Mouse (Mus musculus): ENCODE results near the gene 2610301B20Rik. TPM values are rescaled to one million over a fixed set of nuclear protein-coding genes. Genes with fewer than 3 reads are reported as not detected.

2610301B20Rik gene
- polyA plus RNA-seq, 1 experiment from 2014 or later = 29.7 TPM

- H3K27ac ChIP-seq (ENCODE audit: low read length) = no peak overlapping the region
- no peaks in the 10 kb centered on the region for H3K36me3 ChIP-seq (ENCODE audit: insufficient read depth, low read length)
- WGBS = 36% methylated on average over 4 of the region's 4 CpGs
- H3K4me3 ChIP-seq (ENCODE audit: low read length) = no peak overlapping the region
- no peaks in the 10 kb centered on the region for H3K4me1 ChIP-seq (ENCODE audit: insufficient read depth, low read length)
- ATAC-seq (ENCODE audit: low FRiP score, low TSS enrichment) = no peak
- H3K9ac ChIP-seq (replicated peaks; ENCODE audit: low read length) = no peak overlapping the region
- H3K4me2 ChIP-seq (replicated peaks; ENCODE audit: low read depth, low read length) = no peak overlapping the region
- H3K9me3 ChIP-seq (ENCODE audit: low read length) = no peaks in the 10 kb centered on the region
- H3K27me3 ChIP-seq (ENCODE audit: insufficient read depth, low read length) = no peaks in the 10 kb centered on the region
Observed at GRCm38 (mm10) chr4:10932091-10932745, 57.9 kb downstream of the 2610301B20Rik start.

- Histone ChIP-seq H3K27ac (ENCODE audit: low read length) (no peak overlapping the region), H3K4me3 (ENCODE audit: low read length) (no peak overlapping the region), H3K9me3 (ENCODE audit: low read length) (no peaks in the 10 kb centered on the region), H3K4me2 (replicated peaks; ENCODE audit: low read depth, low read length) (no peak overlapping the region), H3K36me3 (ENCODE audit: insufficient read depth, low read length) (no peaks in the 10 kb centered on the region), H3K9ac (replicated peaks; ENCODE audit: low read length) (no peak overlapping the region), H3K27me3 (ENCODE audit: insufficient read depth, low read length) (no peaks in the 10 kb centered on the region), H3K4me1 (ENCODE audit: insufficient read depth, low read length) (no peaks in the 10 kb centered on the region)
- no peak for ATAC-seq (ENCODE audit: low FRiP score, low TSS enrichment)
- 80% methylated on average over 5 of the region's 5 CpGs for WGBS
Observed at GRCm38 (mm10) chr4:10932782-10933181, 58.5 kb downstream of the 2610301B20Rik start.

DNA sequence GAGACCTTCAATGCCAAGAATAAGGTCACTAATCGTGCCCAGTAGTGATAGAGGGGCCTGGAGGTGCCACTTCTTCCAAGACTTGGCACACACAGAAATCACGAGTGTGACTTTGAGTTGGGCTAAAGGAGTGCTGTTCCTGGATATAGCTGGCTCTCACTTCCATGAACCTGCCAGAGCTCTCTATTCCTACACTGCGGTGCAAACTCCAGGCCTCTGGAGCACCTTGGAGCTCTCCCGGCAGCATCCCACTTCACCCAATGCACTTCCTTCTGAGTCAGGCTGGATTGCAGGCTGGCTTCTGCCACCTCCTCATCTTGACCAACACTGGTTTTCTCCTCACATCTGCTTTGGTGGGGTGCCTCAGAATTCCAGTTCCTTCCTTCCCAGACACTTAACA, 62.5 kb downstream of the 2610301B20Rik start:
- Histone ChIP-seq H3K27ac (ENCODE audit: low read length) (no peak overlapping the region), H3K9me3 (ENCODE audit: low read length) (0 out of 2 replicates have a peak, but pooled peaks cover 2% of the 10 kb centered on the region), H3K4me2 (replicated peaks; ENCODE audit: low read depth, low read length) (no peak overlapping the region), H3K4me1 (ENCODE audit: insufficient read depth, low read length) (no peaks in the 10 kb centered on the region), H3K9ac (replicated peaks; ENCODE audit: low read length) (no peak overlapping the region), H3K4me3 (ENCODE audit: low read length) (no peak overlapping the region), H3K36me3 (ENCODE audit: insufficient read depth, low read length) (no peaks in the 10 kb centered on the region), H3K27me3 (ENCODE audit: insufficient read depth, low read length) (no peaks in the 10 kb centered on the region)
- no peak for ATAC-seq (ENCODE audit: low FRiP score, low TSS enrichment)
- WGBS = 85% methylated on average over 4 of the region's 4 CpGs

Small RNAs within 50 kb of the gene (microRNA-seq; reads per million reads assigned to microRNA genes)
- gene Mir3471-1 (not detected), gene n-TSaga9 (2.7 reads per million, percentile 12 among the genes with 10 or more reads in this experiment)
